Mouse (Mus musculus): ENCODE measurements around the gene Chodl.

The Chodl gene

GRCm38 (mm10) chr16:78930382-78931286, at the start of gene Chodl:
Gene Chodl, plus strand, starts transcription at chr16:78930948.
- peak; percentile 3 for DNase-seq (ENCODE audit: low spot score)

GRCm38 (mm10) chr16:78922644-78923043, 8.1 kb upstream of the Chodl start:
- no peak for DNase-seq (ENCODE audit: low spot score)

- DNase-seq (ENCODE audit: low spot score) = no peak
These were observed 708 bp downstream of the Chodl start for GRCm38 (mm10) chr16:78931287-78932025.

GRCm38 (mm10) chr16:78934298-78934697, 3.5 kb downstream of the Chodl start:
- DNase-seq (ENCODE audit: low spot score) = no peak

- DNase-seq (ENCODE audit: low spot score) = no peak
These were observed 7.0 kb downstream of the Chodl start for GRCm38 (mm10) chr16:78937755-78938154.

GRCm38 (mm10) chr16:78950359-78950758, 19.6 kb downstream of the Chodl start:
- no peak for DNase-seq (ENCODE audit: low spot score)

- no peak for DNase-seq (ENCODE audit: low spot score)
These were observed 26.7 kb downstream of the Chodl start for GRCm38 (mm10) chr16:78957434-78957833.

- DNase-seq (ENCODE audit: low spot score) = no peak
These were observed 38.5 kb downstream of the Chodl start for GRCm38 (mm10) chr16:78969091-78969731.

- DNase-seq (ENCODE audit: low spot score) = no peak
These were observed 43.4 kb downstream of the Chodl start for GRCm38 (mm10) chr16:78974099-78974498.

GRCm38 (mm10) chr16:78976384-78976783, 45.6 kb downstream of the Chodl start:
- DNase-seq (ENCODE audit: low spot score) = no peak
